Mouse (Mus musculus) A20 (cell line): Measurements from ENCODE around the gene Tfdp1.
A peak's percentile ranks its signal among the peaks of the same experiment; 100 is the strongest.

Experiments used
- DNase-seq: peaks from one replicate; pipeline ENCODE4 v3.0.0-alpha.2; 2011; ENCODE audit warnings: low read depth, low spot score

Gene Tfdp1

GRCm38 (mm10) chr8:13338255-13338860 is at the start of gene Tfdp1:
Tfdp1 (plus strand) TSS chr8:13338751.
- peak; percentile 94 for DNase-seq

- peak; percentile 82 for DNase-seq
Observed at GRCm38 (mm10) chr8:13292364-13292763, 46.2 kb upstream of the Tfdp1 start.

- DNase-seq, result no peak
Observed at GRCm38 (mm10) chr8:13293677-13294470, 44.7 kb upstream of the Tfdp1 start.

GRCm38 (mm10) chr8:13299571-13299970 is 39.0 kb upstream of the Tfdp1 start:
- DNase-seq, result no peak

- DNase-seq, result no peak
Observed at GRCm38 (mm10) chr8:13301036-13301435, 37.5 kb upstream of the Tfdp1 start.

- DNase-seq, result no peak
Observed at GRCm38 (mm10) chr8:13305459-13305858, 33.1 kb upstream of the Tfdp1 start.

GRCm38 (mm10) chr8:13305884-13306283 is 32.7 kb upstream of the Tfdp1 start:
- no peak for DNase-seq

- DNase-seq, result no peak
Observed at GRCm38 (mm10) chr8:13306309-13306909, 32.1 kb upstream of the Tfdp1 start.

GRCm38 (mm10) chr8:13306916-13307315 is 31.6 kb upstream of the Tfdp1 start:
- no peak for DNase-seq

- no peak for DNase-seq
Observed at GRCm38 (mm10) chr8:13314922-13315321, 23.6 kb upstream of the Tfdp1 start.

GRCm38 (mm10) chr8:13316671-13317070 is 21.9 kb upstream of the Tfdp1 start:
- DNase-seq, result no peak

- DNase-seq, result peak; percentile 59
Observed at GRCm38 (mm10) chr8:13326598-13326997, 12.0 kb upstream of the Tfdp1 start.

- DNase-seq, result peak; percentile 44
Observed at GRCm38 (mm10) chr8:13334671-13335070, 3.9 kb upstream of the Tfdp1 start.

GRCm38 (mm10) chr8:13337245-13337644 is 1.3 kb upstream of the Tfdp1 start:
- DNase-seq, result peak; percentile 80

- peak; percentile 72 for DNase-seq
Observed at GRCm38 (mm10) chr8:13337678-13338077, 873 bp upstream of the Tfdp1 start.

GRCm38 (mm10) chr8:13338901-13339645 is 522 bp downstream of the Tfdp1 start:
- peak; percentile 64 for DNase-seq

GRCm38 (mm10) chr8:13339646-13339990 is 1.1 kb downstream of the Tfdp1 start:
- DNase-seq, result no peak

- no peak for DNase-seq
Observed at GRCm38 (mm10) chr8:13340650-13341049, 2.1 kb downstream of the Tfdp1 start.

- DNase-seq, result no peak
Observed at GRCm38 (mm10) chr8:13342340-13342739, 3.8 kb downstream of the Tfdp1 start.

GRCm38 (mm10) chr8:13343134-13343533 is 4.6 kb downstream of the Tfdp1 start:
- DNase-seq, result no peak

GRCm38 (mm10) chr8:13350052-13350451 is 11.5 kb downstream of the Tfdp1 start:
- no peak for DNase-seq

GRCm38 (mm10) chr8:13351593-13351992 is 13.0 kb downstream of the Tfdp1 start:
- DNase-seq, result no peak
